Mouse (Mus musculus) hindbrain, embryonic 12.5 days (tissue): Measurements from ENCODE around the gene Lrch3. TPM values are rescaled to one million over a fixed set of nuclear protein-coding genes. Genes with fewer than 3 reads are reported as not detected.

Experiments used
- ATAC-seq: fragments of 200-750 bp; cut with Nextera tagmentation; 2 replicates; pipeline ENCODE4 v1.8.0; 2017; ENCODE audit warnings: moderate TSS enrichment; ENCODE audit not compliant: low FRiP score
- H3K27ac ChIP-seq: fragments of 300-500 bp; sonication (generic); 2 replicates; pipeline ENCODE4 v1.5.1; 2016; ENCODE audit warnings: mild to moderate bottlenecking
- H3K27me3 ChIP-seq: fragments of 300-500 bp; sonication (generic); 2 replicates; pipeline ENCODE4 v1.6.1; 2016; ENCODE audit warnings: mild to moderate bottlenecking
- H3K36me3 ChIP-seq: fragments of 300-500 bp; sonication (generic); 2 replicates; pipeline ENCODE4 v1.6.1; 2016; ENCODE audit warnings: mild to moderate bottlenecking
- H3K4me1 ChIP-seq: fragments of 300-500 bp; sonication (generic); 2 replicates; pipeline ENCODE4 v1.6.1; 2016
- H3K4me2 ChIP-seq: fragments of 300-500 bp; sonication (generic); replicated peaks from 2 replicates; pipeline ENCODE4 v1.6.1; 2016; ENCODE audit warnings: mild to moderate bottlenecking
- H3K4me3 ChIP-seq: fragments of 300-500 bp; sonication (generic); 2 replicates; pipeline ENCODE4 v1.5.1; 2016; ENCODE audit warnings: mild to moderate bottlenecking
- H3K9ac ChIP-seq: fragments of 300-500 bp; sonication (generic); 2 replicates; pipeline ENCODE4 v1.6.1; 2016; ENCODE audit warnings: mild to moderate bottlenecking, moderate library complexity
- H3K9me3 ChIP-seq: fragments of 300-500 bp; sonication (generic); replicated peaks from 2 replicates; pipeline ENCODE4 v1.6.1; 2016; ENCODE audit warnings: mild to moderate bottlenecking
- WGBS: fragments of 180-500 bp; shearing (Covaris S2); methylation state at CpG from one replicate; pipeline ENCODE4 v1.1.7; 2016; 5-methylcytosine and 5-hydroxymethylcytosine counted together
- polyA plus RNA-seq: library from polyadenylated mRNA; unstranded; fragments of >200 nt; fragmentation: Nextera tagmentation; extraction: Ambion mirVana; gene quantifications from 2 replicates; pipeline ENCODE4 v1.2.1, GENCODE M21; 2016

Gene Lrch3
- polyA plus RNA-seq, 1 experiment from 2014 or later = 50.3 TPM

GRCm38 (mm10) chr16:33013801-33014200, 99.9 kb downstream of the Lrch3 start:
- Histone ChIP-seq H3K27ac (no peak overlapping the region), H3K36me3 (peaks cover 59% of the 10 kb centered on the region), H3K4me1 (no peaks in the 10 kb centered on the region), H3K9me3 (no peaks in the 10 kb centered on the region), H3K9ac (no peak overlapping the region), H3K4me3 (no peak overlapping the region), H3K4me2 (no peak overlapping the region), H3K27me3 (no peaks in the 10 kb centered on the region)
- no peak for ATAC-seq
- WGBS = 92% methylated on average over 5 of the region's 5 CpGs

- Histone ChIP-seq H3K27ac (no peak overlapping the region), H3K9me3 (no peaks in the 10 kb centered on the region), H3K27me3 (no peaks in the 10 kb centered on the region), H3K4me2 (no peak overlapping the region), H3K4me3 (no peak overlapping the region), H3K9ac (no peak overlapping the region), H3K36me3 (peaks cover 49% of the 10 kb centered on the region), H3K4me1 (no peaks in the 10 kb centered on the region)
- WGBS = 93% methylated on average over 1 of the region's 1 CpGs
- ATAC-seq = no peak
Measured at GRCm38 (mm10) chr16:33014921-33015320, 101.0 kb downstream of the Lrch3 start.

GRCm38 (mm10) chr16:33015396-33015907, 101.6 kb downstream of the Lrch3 start:
- 94% methylated on average over 3 of the region's 3 CpGs for WGBS
- H3K4me1 ChIP-seq = no peaks in the 10 kb centered on the region
- H3K36me3 ChIP-seq = peaks cover 44% of the 10 kb centered on the region
- H3K27ac ChIP-seq = no peak overlapping the region
- no peak overlapping the region for H3K4me2 ChIP-seq
- H3K9ac ChIP-seq = no peak overlapping the region
- no peaks in the 10 kb centered on the region for H3K27me3 ChIP-seq
- ATAC-seq = no peak
- H3K9me3 ChIP-seq = no peaks in the 10 kb centered on the region
- no peak overlapping the region for H3K4me3 ChIP-seq

GRCm38 (mm10) chr16:33015986-33016385, 102.1 kb downstream of the Lrch3 start:
- H3K36me3 ChIP-seq = peaks cover 40% of the 10 kb centered on the region

GRCm38 (mm10) chr16:33017677-33018349, 103.9 kb downstream of the Lrch3 start:
- Histone ChIP-seq H3K9ac (no peak overlapping the region), H3K27me3 (no peaks in the 10 kb centered on the region), H3K4me2 (no peak overlapping the region), H3K36me3 (peaks cover 24% of the 10 kb centered on the region), H3K27ac (no peak overlapping the region), H3K4me1 (no peaks in the 10 kb centered on the region), H3K4me3 (no peak overlapping the region), H3K9me3 (no peaks in the 10 kb centered on the region)
- 96% methylated on average over 5 of the region's 5 CpGs for WGBS
- no peak for ATAC-seq

More at GRCm38 (mm10) chr16:33015986-33016385, 102.1 kb downstream of the Lrch3 start:
- Histone ChIP-seq H3K4me2 (no peak overlapping the region), H3K27me3 (no peaks in the 10 kb centered on the region), H3K4me1 (no peaks in the 10 kb centered on the region), H3K4me3 (no peak overlapping the region), H3K9ac (no peak overlapping the region), H3K9me3 (no peaks in the 10 kb centered on the region), H3K27ac (no peak overlapping the region)
- WGBS = 79% methylated on average over 2 of the region's 2 CpGs
- ATAC-seq = no peak

DNA sequence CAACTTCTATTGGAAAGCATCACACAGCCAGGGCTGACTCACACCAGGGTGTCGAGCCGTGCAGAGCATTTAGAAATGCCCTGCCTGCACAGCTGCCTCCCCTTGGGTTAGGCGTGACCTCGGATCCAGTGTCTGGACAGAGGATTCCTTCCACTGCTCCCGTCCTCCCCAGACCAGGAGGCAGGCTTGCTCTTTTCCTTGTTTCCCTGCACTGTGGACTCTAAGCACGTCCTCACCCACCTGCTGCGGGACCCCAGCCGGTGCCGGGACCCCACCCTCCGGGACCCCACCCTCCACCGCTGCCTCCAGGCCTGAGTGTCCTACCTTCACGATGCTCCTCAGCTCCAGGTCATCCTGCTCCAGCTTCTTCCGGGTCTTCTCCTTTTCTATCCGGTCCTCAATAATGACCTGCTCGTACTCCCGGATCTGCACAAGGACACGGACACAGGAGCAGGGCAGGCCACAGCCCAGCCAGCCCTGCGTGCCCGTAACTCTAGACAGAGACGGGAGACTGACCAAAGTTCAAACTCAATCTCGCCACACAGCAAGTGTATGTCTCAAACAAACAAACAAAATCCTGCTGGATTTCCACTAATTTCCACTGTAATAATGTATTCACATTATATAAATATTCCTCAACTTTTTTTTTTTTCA, 105.3 kb downstream of the Lrch3 start:
- Histone ChIP-seq H3K36me3 (peaks cover 10% of the 10 kb centered on the region), H3K9ac (no peak overlapping the region), H3K4me1 (no peaks in the 10 kb centered on the region), H3K27ac (no peak overlapping the region), H3K4me2 (no peak overlapping the region), H3K9me3 (no peaks in the 10 kb centered on the region), H3K27me3 (no peaks in the 10 kb centered on the region), H3K4me3 (no peak overlapping the region)
- WGBS = 74% methylated on average over 21 of the region's 21 CpGs
- no peak for ATAC-seq

DNA sequence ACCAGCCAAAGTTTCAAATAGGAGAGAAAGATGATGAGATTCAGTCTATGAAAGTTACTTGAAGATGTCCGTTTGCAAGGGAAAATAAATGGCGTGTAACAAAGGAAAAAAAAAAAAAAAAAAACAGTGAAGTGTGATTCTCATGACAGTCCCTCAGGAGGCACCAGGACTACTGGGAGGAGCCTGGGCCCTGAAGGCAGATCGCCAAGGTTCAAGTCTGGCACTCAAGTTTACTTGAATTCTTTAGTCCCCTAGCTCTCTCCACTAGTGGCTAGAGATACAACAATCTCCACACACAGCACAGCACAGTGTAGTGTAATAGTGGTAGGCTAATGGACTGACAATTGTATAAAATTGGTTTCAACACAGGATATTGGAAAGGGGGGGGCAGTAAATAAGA, 107.5 kb downstream of the Lrch3 start:
- 77% methylated on average over 3 of the region's 3 CpGs for WGBS
- H3K9me3 ChIP-seq = no peaks in the 10 kb centered on the region
- H3K4me2 ChIP-seq = no peak overlapping the region
- no peak overlapping the region for H3K4me3 ChIP-seq
- H3K27ac ChIP-seq = no peak overlapping the region
- H3K36me3 ChIP-seq = no peaks in the 10 kb centered on the region
- no peaks in the 10 kb centered on the region for H3K4me1 ChIP-seq
- no peak overlapping the region for H3K9ac ChIP-seq
- no peak for ATAC-seq
- no peaks in the 10 kb centered on the region for H3K27me3 ChIP-seq

DNA sequence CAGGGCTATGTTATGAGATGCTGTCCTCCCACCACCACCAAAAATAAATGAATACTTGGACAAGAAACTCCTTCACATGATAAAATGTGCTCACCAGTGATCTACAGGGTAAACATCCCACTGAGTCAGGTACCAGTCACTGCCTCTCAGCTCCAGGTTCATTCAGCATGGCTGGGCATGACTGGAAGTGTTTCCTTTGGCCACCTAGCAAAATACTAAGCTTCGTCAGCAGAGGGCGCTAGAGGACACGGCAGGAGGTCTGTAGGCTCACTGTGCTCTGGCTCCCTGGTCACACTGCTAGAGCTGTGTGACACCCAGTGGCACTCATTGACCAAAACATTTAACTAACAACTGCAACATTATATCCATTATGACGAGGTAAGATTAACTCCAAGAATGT, 109.8 kb downstream of the Lrch3 start:
- no peak overlapping the region for H3K9ac ChIP-seq
- no peaks in the 10 kb centered on the region for H3K9me3 ChIP-seq
- no peak for ATAC-seq
- WGBS = 7% methylated on average over 4 of the region's 4 CpGs
- H3K36me3 ChIP-seq = no peaks in the 10 kb centered on the region
- H3K27ac ChIP-seq = no peak overlapping the region
- H3K4me1 ChIP-seq = no peaks in the 10 kb centered on the region
- no peak overlapping the region for H3K4me2 ChIP-seq
- H3K4me3 ChIP-seq = no peak overlapping the region
- no peaks in the 10 kb centered on the region for H3K27me3 ChIP-seq

DNA sequence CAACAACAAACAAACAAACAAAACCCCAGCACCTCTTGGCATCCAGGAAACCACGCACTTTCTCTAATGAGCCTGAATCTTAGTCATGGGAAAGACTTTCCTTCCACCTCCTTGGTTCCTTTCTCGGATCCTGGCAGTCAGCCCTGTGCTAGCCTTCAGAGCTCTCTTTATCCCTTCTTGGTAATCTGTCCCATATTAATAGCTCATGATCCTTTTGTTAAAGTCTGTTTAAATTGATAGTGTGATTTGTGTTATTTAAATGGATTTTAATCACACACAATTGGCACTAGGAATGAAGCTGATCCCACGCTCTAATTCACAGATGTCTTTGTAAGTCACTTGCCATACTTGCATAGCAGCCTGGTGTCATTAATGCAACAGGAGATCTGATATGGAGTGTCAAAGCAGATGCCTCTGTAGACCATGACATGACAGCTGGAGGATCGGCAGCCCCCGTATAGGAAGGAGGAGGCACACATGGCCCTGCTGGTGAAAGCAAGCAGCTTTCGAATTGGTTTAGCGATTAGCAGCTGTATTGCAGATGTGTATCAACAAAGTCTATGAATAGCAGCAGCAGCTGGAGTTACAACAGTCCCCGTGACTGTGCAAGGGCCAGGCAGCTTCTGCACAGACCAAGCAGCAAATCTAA, 110.7 kb downstream of the Lrch3 start:
- 79% methylated on average over 8 of the region's 8 CpGs for WGBS
- ATAC-seq = no peak
- no peaks in the 10 kb centered on the region for H3K27me3 ChIP-seq

DNA sequence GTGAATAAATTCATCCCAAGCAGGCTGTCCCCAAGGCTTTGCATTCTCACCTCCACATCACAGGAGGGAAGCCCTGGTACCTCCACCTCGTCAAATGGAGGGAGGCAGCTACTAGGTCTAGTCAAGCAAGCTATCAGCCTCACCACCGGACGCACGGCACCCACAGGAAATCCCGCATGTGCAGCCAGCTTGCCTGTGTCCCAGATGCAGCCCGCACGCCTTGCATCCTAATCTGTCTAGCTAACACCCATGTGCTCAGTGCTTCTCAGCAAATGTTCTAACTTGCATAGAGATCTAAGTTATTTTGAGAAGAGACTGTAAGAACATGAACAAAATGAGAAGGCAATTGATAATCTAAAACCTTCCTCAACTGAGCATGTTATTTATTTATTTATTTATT, 112.5 kb downstream of the Lrch3 start:
- no peaks in the 10 kb centered on the region for H3K9me3 ChIP-seq
- H3K27ac ChIP-seq = no peak overlapping the region
- H3K36me3 ChIP-seq = no peaks in the 10 kb centered on the region
- H3K9ac ChIP-seq = no peak overlapping the region
- no peaks in the 10 kb centered on the region for H3K27me3 ChIP-seq
- H3K4me3 ChIP-seq = no peak overlapping the region
- H3K4me1 ChIP-seq = no peaks in the 10 kb centered on the region
- no peak for ATAC-seq
- 83% methylated on average over 7 of the region's 7 CpGs for WGBS
- no peak overlapping the region for H3K4me2 ChIP-seq

More for the DNA sequence above, 110.7 kb downstream of the Lrch3 start:
- Histone ChIP-seq H3K9me3 (no peaks in the 10 kb centered on the region), H3K9ac (no peak overlapping the region), H3K4me3 (no peak overlapping the region), H3K4me1 (no peaks in the 10 kb centered on the region), H3K4me2 (no peak overlapping the region), H3K27ac (no peak overlapping the region), H3K36me3 (no peaks in the 10 kb centered on the region)

DNA sequence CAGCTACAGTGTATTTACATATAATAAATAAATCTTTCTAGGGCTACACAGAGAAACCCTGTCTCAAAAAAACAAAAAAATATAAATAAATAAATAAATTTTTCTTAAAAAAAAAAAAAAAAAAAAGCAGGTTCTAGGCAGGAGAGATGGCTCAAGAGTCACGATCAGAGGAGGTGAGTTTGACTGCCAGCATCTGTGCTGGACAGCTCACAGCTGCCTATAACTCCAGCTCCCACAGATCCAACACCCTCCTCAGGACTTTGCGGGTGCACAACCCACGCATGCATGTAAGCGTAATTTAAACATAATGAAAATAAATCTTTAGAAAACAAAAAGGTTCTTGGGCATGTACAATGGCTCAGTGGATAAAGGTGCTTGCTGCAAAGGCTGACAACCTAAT, 122.1 kb downstream of the Lrch3 start:
- no peaks in the 10 kb centered on the region for H3K9me3 ChIP-seq
- WGBS = 80% methylated on average over 4 of the region's 4 CpGs
- no peaks in the 10 kb centered on the region for H3K4me1 ChIP-seq
- no peak overlapping the region for H3K4me2 ChIP-seq
- H3K4me3 ChIP-seq = no peak overlapping the region
- no peaks in the 10 kb centered on the region for H3K27me3 ChIP-seq
- ATAC-seq = no peak
- H3K36me3 ChIP-seq = no peaks in the 10 kb centered on the region
- no peak overlapping the region for H3K9ac ChIP-seq
- H3K27ac ChIP-seq = no peak overlapping the region

GRCm38 (mm10) chr16:33042682-33043081, 128.8 kb downstream of the Lrch3 start:
- H3K4me3 ChIP-seq = no peak overlapping the region
- H3K27ac ChIP-seq = no peak overlapping the region
- H3K27me3 ChIP-seq = no peaks in the 10 kb centered on the region
- H3K9me3 ChIP-seq = no peaks in the 10 kb centered on the region
- H3K9ac ChIP-seq = no peak overlapping the region
- WGBS = 82% methylated on average over 1 of the region's 1 CpGs
- H3K4me2 ChIP-seq = no peak overlapping the region
- no peaks in the 10 kb centered on the region for H3K4me1 ChIP-seq
- no peak for ATAC-seq
- no peaks in the 10 kb centered on the region for H3K36me3 ChIP-seq
